Mouse (Mus musculus): Measurements from ENCODE around the gene 2900026A02Rik. TPM values are rescaled to one million over a fixed set of nuclear protein-coding genes. Genes with fewer than 3 reads are reported as not detected.

The 2900026A02Rik gene
- polyA plus RNA-seq, 1 experiment = 29.0 TPM

DNA sequence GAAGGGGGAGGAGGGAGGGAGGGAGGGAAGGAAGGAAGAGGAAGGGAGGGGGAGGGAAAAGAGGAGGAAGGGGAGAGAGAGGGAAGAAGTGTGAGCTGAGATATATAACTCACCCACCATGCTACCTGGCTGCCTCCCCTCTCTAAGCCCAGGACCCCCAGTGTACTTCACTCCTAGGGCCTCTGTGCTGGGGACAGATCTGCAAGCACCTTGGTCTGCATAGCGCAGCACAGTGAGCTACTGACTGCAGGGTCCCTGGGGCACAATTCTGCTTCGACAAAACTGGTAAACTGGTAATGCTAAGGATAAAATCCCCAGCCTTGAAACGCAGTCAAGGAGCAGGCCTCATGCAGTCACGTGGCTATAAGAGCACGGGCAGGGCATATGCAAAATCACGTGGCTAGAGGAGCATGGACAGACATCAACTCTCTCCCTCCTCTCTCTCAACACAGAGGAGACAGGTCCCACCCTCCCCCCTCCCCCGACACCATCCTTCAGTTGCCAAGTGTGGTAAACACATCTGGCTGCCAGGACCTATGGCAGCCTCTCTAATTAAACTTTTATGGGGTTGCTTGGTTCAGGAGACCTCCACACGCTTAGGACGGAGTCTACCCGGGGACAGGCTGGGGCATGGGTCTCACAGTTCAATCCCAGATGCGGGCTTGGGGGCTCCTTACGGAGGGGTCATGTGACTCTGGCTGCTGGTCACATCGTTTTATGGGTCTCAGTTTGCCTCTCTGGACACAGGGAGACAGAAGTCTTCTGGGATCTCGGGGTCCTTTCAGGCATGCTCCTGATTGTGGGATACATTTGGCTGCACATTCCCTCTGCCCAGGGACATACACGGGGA lies 100.1 kb downstream of the 2900026A02Rik start:
- no peak for TF ChIP-seq CTCF (IDR thresholded peaks at IDR 0.05; ENCODE audit: borderline replicate concordance, insufficient read depth, low read length)
- H3K4me1 ChIP-seq (ENCODE audit: control insufficient read depth, insufficient read depth, low read length) = peaks cover 2% of the 10 kb centered on the region; the same call in 1 of the 2 replicates
- H3K4me3 ChIP-seq (ENCODE audit: insufficient read depth, low read length) = no peak overlapping the region
- no peak overlapping the region for H3K27ac ChIP-seq (ENCODE audit: insufficient read depth, low read length)

DNA sequence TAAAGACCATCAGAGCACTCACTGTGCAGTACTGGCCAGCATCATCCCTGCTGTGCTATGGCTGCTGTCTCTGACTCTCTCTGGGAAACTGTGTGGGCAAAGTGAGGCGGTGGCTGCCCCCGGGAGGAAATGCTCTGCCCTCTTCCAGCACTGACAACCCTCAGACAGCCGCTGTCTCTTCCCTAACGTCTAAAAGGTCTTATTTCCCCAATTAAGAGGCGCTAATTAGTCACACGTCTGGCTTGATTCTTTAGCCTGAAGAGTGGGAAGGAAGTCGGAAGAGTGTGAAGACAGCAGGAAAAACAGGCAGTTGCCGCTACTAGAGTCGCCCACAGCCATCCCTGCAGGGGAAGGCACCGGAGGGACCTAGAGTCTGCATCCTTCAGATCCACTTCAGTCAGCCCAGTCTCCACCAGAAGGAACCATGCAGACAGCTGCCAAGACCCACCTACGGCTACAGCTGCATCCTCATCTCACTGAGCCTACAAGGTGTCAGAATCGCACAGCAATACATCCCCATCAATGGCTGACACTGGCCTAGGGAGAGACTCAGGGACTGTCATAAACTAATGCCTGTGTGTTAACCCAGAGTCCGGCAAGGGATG lies 101.1 kb downstream of the 2900026A02Rik start:
- H3K27ac ChIP-seq (ENCODE audit: insufficient read depth, low read length) = no peak overlapping the region

DNA sequence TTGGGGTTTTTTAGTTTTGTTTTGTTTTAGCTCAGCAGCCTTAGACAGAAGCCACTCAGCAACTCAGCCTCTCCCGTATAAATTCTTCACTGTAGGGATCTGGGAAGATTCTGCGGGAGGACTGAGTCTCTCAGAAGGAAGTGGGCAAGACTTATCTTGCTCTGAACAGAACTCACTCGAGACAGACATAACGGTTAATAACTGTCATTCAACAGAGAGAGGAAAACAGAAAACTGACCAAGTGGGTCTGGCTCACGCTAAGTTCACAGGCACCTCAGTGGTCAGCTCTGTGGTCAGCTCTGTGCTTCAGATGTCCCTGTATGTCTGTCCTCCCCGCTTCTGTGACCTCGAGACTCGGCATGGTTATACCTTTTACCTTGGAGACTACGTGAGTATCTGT lies 101.7 kb downstream of the 2900026A02Rik start:
- H3K27ac ChIP-seq (ENCODE audit: insufficient read depth, low read length) = no peak overlapping the region
- H3K4me1 ChIP-seq (ENCODE audit: control insufficient read depth, insufficient read depth, low read length) = peaks cover 2% of the 10 kb centered on the region; the same call in 1 of the 2 replicates
- no peak overlapping the region for H3K4me3 ChIP-seq (ENCODE audit: insufficient read depth, low read length)
- no peak for TF ChIP-seq CTCF (IDR thresholded peaks at IDR 0.05; ENCODE audit: borderline replicate concordance, insufficient read depth, low read length)

More for the DNA sequence above, 101.1 kb downstream of the 2900026A02Rik start:
- Histone ChIP-seq H3K4me1 (ENCODE audit: control insufficient read depth, insufficient read depth, low read length) (peaks cover 2% of the 10 kb centered on the region; the same call in 1 of the 2 replicates), H3K4me3 (ENCODE audit: insufficient read depth, low read length) (no peak overlapping the region)
- TF ChIP-seq POLR2A (IDR thresholded peaks at IDR 0.05; ENCODE audit: low read depth, low read length) (no peak), CTCF (IDR thresholded peaks at IDR 0.05; ENCODE audit: borderline replicate concordance, insufficient read depth, low read length) (no peak)

DNA sequence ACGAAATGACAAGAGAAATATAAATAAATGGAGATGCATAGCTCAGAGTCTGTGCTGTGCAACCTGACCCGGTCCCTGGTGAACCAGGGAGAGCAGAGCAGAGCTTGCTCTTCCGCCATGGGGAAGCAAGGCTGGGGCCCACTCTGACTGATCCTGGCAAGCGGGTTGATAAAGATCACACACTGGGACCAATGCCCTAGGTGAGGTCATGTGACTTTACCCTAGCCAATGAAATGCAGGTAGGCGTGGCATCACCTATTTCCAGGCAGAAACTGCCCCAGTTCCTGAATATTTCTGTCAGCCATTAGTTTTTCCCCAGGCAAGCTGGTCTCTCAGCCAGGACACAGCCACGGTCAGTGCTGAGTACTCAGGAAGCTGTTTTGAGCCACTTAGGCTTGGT lies 102.3 kb downstream of the 2900026A02Rik start:
- H3K4me1 ChIP-seq (ENCODE audit: control insufficient read depth, insufficient read depth, low read length) = peaks cover 2% of the 10 kb centered on the region; the same call in 1 of the 2 replicates

DNA sequence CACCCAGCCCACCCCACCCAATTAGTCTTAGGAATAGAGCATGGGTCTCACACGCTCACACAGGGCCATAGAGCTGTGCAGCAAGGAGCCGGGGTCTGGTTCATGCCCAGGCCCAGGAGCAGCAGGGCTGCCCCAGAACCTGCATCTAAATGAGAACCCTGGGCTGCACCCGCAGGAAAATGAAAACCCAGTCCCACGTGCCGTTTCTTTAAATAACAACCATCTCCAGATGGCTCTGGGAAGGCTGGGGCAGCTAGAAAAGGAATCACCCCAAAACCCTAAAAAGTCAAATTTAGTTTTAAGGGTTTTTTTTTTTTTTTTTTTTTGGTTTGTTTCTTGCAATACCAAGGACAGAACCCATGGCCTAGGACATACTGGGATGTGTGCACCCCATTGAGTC lies 103.7 kb downstream of the 2900026A02Rik start:
- Histone ChIP-seq H3K4me1 (ENCODE audit: control insufficient read depth, insufficient read depth, low read length) (no peaks in the 10 kb centered on the region; the same call in 1 of the 2 replicates), H3K4me3 (ENCODE audit: insufficient read depth, low read length) (no peak overlapping the region), H3K27ac (ENCODE audit: insufficient read depth, low read length) (no peak overlapping the region)
- no peak for TF ChIP-seq POLR2A (IDR thresholded peaks at IDR 0.05; ENCODE audit: low read depth, low read length)
- no peak for TF ChIP-seq CTCF (IDR thresholded peaks at IDR 0.05; ENCODE audit: borderline replicate concordance, insufficient read depth, low read length)

More for the DNA sequence above, 102.3 kb downstream of the 2900026A02Rik start:
- H3K27ac ChIP-seq (ENCODE audit: insufficient read depth, low read length) = no peak overlapping the region
- H3K4me3 ChIP-seq (ENCODE audit: insufficient read depth, low read length) = no peak overlapping the region
- TF ChIP-seq POLR2A (IDR thresholded peaks at IDR 0.05; ENCODE audit: low read depth, low read length) (no peak), CTCF (IDR thresholded peaks at IDR 0.05; ENCODE audit: borderline replicate concordance, insufficient read depth, low read length) (no peak)

DNA sequence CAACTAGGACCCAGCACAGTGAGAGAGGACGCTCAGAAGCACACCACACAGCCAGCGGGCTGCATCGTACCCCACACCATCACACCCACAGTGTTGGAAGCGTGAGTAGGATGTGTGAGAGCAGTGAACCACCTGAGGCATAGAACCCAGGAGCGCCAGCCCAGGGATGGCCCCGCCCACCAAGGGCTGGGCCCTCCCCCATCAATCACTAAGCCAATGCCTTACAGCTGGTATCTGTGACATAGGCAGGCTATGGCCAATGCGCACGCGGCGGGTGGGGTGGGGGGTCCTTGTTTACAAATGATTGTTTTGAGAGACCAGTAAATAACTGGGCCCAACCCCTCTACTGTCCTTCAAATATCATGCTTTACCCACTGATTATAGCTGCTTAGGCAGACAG lies 105.1 kb downstream of the 2900026A02Rik start:
- no peak overlapping the region for H3K27ac ChIP-seq (ENCODE audit: insufficient read depth, low read length)
- TF ChIP-seq POLR2A (IDR thresholded peaks at IDR 0.05; ENCODE audit: low read depth, low read length) (no peak), CTCF (IDR thresholded peaks at IDR 0.05; ENCODE audit: borderline replicate concordance, insufficient read depth, low read length) (no peak)
- H3K4me1 ChIP-seq (ENCODE audit: control insufficient read depth, insufficient read depth, low read length) = no peaks in the 10 kb centered on the region; the same call in 1 of the 2 replicates
- H3K4me3 ChIP-seq (ENCODE audit: insufficient read depth, low read length) = no peak overlapping the region

DNA sequence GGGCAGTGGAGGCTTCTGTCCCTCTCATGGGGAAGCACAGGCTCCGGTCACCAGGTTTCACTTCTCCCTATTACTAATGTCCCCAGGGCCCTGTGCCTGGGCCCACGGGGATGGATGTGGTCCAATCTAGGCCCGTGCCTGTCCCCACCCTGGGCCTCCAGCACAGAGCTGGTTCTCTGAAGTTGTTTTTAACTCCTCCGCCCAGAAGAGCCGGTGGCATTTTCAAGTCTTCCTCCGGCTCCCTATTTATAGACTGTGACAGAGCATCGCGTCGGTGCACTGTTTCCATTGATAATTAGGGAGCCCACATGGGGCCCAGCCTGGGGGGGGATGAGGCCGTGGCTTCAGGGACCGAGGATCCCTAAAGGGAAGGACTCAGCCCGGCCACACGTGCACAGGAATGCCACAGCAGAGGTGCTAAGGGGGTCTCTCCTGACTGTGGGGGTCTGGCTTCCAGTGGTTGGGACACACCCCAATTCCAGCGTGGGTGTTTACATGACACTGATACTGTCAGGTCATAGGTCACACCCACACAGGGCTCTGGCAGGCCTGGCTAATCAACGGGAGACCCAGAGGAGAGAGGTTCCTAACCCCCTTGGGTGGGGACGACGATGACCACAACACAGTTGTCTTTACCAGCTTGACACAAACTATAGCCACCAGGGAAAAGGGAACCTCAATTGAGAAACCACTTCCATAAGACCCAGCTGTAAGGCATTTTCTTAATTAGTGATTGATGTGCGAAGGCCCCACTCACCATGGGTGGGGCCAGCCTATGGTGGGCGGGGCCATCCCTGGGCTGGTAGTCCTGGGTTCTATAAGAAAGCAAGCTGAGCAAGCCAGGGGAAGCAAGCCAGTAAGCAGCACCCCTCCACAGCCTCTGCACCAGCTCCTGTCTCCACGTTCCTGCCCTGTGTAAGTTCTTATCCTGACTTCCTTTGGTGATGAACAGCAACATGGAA lies 106.5 kb downstream of the 2900026A02Rik start:
- Histone ChIP-seq H3K4me3 (ENCODE audit: insufficient read depth, low read length) (no peak overlapping the region), H3K27ac (ENCODE audit: insufficient read depth, low read length) (no peak overlapping the region), H3K4me1 (ENCODE audit: control insufficient read depth, insufficient read depth, low read length) (no peaks in the 10 kb centered on the region; the same call in 1 of the 2 replicates)
- TF ChIP-seq CTCF (IDR thresholded peaks at IDR 0.05; ENCODE audit: borderline replicate concordance, insufficient read depth, low read length) (no peak), POLR2A (IDR thresholded peaks at IDR 0.05; ENCODE audit: low read depth, low read length) (no peak)

DNA sequence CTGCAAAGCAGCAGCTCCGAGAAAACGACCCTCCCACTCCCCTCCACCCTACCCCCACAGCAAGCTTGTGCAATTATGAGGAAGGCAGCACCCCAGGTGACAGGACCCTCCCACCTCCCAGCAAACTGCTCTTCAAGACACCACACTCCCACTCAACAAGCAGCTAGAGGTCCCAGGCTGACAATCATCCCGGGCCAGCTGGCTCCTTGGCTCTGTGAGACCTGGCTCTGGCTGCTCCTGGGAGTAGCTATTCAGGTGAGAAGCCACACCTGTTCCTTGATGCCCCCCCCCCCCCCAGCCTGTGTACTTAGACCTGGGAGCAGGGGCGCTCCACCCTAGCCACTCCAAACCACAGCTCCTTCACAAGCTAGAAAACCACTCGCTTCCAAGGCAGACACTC lies 107.9 kb downstream of the 2900026A02Rik start:
- no peak overlapping the region for H3K4me3 ChIP-seq (ENCODE audit: insufficient read depth, low read length)
- H3K4me1 ChIP-seq (ENCODE audit: control insufficient read depth, insufficient read depth, low read length) = no peaks in the 10 kb centered on the region; the same call in 1 of the 2 replicates
- TF ChIP-seq CTCF (IDR thresholded peaks at IDR 0.05; ENCODE audit: borderline replicate concordance, insufficient read depth, low read length) = no peak
- TF ChIP-seq POLR2A (IDR thresholded peaks at IDR 0.05; ENCODE audit: low read depth, low read length) = no peak
- H3K27ac ChIP-seq (ENCODE audit: insufficient read depth, low read length) = no peak overlapping the region

DNA sequence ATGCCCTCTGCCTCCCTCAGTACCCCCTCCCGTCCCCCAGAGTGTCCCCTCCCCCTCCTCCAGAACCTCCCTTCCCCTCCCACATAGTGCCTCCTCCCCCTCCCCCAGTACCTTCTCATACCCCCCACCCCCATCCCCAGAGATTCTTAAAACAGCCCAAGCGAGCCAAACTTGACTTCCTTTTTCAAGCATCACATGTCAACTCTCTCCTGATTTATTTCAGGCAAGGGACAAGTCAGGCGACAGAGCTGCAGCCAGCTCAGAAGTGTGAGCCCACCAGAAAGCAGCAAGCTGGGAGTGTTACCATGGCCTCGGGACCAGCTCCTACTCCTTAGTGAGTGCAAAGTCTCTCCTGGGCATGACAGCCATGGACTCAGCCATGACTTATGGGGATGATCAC lies 109.7 kb downstream of the 2900026A02Rik start:
- peaks cover 3% of the 10 kb centered on the region for H3K4me1 ChIP-seq (ENCODE audit: control insufficient read depth, insufficient read depth, low read length)
- no peak overlapping the region for H3K4me3 ChIP-seq (ENCODE audit: insufficient read depth, low read length)
- TF ChIP-seq CTCF (IDR thresholded peaks at IDR 0.05; ENCODE audit: borderline replicate concordance, insufficient read depth, low read length) (no peak), POLR2A (IDR thresholded peaks at IDR 0.05; ENCODE audit: low read depth, low read length) (no peak)
- no peak overlapping the region for H3K27ac ChIP-seq (ENCODE audit: insufficient read depth, low read length)
